Mouse (Mus musculus): ENCODE measurements around the gene Optn.
"Not testable (repeated sequence)": the region's sequence is repeated elsewhere in the genome, so short reads cannot be mapped to it uniquely, and the experiment has no call there.

The Optn gene

DNA sequence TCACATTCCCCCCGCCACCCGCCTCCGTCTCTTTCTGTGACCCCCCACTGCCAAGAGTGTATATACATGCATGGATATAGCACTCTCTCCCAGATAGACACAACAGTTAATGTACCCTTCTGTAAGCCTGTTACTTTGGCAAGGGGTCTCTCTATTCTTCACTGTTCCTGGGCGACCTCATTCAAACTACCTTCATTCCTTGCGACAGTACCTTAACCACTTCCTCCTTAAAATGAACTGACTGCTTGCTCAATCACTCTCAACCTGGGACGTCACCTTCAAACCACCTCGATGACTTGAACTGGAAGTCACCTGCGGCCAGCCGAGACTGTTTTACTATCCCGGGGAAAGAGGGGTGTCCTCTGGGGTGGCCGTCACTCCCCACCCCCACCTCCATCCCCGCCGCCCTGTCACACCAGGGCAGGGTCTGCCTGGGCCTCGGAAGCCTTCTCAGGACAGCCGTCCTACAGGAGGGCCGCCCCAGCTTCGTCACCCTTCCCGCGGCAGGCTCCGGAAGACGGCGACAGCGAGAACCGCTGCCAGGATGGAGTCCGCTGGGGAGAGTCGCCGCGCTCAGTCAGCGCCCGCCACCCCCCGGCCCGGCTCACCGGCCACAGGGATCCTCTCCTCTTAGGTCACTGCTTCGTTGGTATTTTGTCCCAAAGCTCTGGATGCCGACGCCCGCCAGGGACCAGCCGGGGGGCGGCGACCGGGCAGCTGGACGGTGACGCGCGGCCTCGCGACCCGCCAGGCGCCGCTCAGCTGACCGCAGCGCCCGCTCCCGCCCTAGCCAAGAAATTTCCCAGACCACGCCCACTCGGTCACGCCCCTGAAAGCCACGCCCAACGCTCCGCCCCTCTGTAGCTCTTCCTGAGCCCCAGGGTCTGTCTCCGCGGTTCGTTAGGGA is at the start of gene Optn:
TSS of gene Optn (minus strand) at position 753 of the 907 bp plus-strand sequence.
- in situ Hi-C loops (cut with MseI, MboI): no loop called here

DNA sequence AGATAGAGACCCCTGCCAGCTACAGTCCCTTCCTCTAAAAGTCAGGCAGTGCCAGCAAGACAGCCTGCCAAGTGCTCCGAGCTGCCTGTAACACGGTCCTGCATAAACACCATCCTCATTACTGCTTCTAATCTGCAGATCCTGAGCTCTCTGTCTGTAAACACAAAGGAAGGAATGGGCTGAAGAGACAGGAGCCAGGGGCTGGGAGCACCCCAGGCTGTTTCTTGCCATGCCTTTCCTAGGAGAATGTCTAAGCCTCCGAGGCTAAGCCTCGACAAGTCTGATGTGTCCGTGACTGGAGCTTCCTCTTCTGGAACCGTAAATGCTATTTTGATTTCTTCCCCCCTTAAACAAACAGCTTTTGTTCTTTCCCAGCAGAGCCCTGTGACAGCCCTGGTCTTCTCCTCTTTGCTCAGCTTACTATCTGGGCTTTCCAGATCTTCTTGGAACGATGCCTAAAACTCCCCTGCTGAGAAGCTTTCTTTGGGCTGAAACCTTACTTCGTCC is 49.0 kb upstream of the Optn start:
- in situ Hi-C loops (cut with MseI, MboI): no loop called here

DNA sequence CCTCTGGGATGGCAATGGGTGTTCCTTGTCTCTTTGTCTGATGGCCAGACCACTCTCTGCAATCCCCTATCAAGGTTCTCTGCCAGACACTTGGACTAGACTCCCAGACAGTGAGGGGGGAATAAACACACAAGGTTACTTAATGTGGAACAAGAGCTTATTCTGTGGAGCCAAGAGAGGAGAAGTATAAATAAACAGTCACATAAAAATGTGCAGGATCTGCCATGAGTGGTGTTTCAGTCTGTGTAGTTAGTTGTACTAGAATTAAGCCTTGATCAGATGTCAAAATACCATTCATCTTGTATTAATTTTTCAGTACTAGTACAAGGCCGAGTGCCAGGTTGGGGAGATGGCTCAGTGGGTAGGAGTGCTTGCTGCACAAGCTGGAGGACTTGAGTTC is 39.0 kb upstream of the Optn start:
- in situ Hi-C loops (cut with MseI, MboI): no loop called here

DNA sequence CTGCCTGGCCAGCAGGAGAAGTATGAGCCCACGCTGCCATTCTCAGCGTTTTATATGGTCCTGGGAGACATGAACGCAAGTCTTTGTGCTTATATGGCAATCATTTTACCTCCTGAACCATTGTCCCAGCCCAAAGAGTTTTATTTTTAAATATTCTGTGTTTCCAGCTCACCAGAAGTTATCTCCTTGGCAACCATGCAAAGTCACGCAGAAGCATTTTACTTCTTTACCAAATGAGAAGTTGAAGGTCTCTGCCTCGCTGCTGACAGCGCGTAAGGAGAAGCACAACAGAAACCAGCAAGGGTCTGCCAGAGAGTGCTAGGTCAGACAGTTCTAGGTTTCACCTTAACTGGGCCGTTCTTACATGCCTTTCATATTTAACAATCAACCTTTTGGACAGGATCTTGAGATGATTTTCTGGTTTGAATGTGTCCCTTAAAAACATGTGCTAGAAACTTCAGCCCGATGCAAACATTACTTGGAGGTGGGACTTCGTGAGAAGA is 37.9 kb upstream of the Optn start:
- in situ Hi-C loops (cut with MseI, MboI): no loop called here

DNA sequence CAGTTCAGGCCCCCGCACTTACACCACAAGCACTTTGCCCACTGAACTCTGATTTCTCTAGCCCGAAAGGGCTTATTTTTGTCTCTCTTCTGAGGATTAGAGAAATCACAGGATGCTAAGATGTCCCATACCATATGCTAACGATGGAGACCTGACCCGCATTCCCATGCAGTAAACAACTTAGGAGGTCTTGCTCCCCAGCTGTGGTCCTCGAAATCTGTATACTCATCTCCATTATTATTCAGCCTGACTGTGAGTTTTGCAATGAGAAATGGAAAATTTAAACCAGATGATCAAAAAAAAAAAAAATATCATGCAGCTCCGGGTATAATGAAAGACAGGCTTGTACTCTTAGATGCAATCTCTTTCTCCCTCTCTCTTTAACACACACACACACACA is 35.3 kb upstream of the Optn start:
- in situ Hi-C loops (cut with MseI, MboI): loop anchor here (25.0 kb wide), 2 partner anchors 313 to 663 kb away; no protein-coding TSS in a partner anchor

DNA sequence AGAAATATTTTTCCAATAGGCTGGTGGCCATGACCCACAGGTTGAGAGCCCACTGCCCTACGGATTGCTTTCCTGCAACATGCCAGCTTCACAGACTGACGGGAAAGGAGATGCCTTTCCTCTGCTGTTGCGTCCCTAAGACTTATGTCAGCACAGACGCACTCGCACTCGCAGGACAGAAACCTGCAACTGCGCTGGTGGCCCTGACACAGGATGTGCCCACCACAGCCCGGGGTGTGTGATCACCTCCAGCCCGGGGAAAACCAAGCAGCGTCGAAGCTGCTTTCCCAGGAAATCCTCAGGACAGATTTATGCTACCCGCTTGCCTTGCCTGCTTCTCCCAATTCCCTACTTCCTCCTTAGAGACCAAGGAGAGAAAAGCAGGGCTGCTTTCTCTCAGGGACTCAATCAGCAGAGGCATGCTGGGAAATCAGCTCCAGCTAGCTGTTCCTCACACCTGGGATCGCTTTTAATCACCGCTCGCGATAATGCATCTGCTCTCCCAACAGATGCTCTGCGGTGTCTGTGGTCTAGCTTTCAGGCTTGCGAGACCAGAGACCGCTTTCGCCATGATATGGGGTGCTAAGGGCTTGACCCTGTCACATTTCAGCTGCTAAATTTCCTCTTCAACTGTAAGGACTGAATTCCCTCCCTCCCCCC is 34.1 kb upstream of the Optn start:
- in situ Hi-C loops (cut with MseI, MboI): loop anchor here (25.0 kb wide), 2 partner anchors 314 to 664 kb away; no protein-coding TSS in a partner anchor

DNA sequence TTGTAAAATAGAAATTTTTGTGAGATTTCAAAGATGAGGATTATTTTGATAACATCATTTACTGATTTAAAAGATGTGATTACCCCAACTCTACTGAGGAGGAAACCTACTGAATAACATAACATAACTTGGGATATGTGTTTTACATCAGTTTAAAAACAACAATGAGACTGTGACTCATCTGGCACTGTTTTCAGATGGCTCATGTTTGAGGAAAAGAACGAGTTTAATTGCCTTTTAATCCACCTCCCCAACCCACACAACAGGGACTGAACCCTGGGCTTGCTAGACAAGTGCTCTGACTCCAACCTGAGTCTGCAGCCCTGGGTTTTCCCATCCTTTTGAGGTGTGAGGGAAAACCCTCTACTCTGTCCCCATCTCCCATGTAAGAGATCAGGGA is 31.5 kb upstream of the Optn start:
- in situ Hi-C loops (cut with MseI, MboI): loop anchor here (25.0 kb wide), 2 partner anchors 317 to 667 kb away; no protein-coding TSS in a partner anchor

DNA sequence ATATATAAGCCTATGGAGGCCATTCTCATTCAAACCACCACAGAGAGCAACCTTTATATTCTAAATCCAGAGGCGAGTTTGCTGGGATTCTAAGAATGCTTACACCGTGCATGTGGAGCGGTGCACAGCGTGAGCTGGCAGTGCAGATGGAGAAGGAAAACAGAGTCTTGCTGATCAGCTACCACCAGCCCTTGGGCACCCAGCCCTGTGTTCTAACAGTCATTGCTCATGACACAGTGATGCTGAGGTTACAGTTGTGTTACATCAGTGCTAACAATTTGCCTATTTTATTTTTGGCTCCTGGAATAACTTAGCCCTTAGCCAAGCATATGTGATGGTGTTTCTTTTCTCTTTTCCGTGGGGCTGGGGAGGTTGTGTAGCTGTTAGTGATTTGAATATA is 31.0 kb upstream of the Optn start:
- in situ Hi-C loops (cut with MseI, MboI): loop anchor here (25.0 kb wide), 2 partner anchors 317 to 667 kb away; no protein-coding TSS in a partner anchor

DNA sequence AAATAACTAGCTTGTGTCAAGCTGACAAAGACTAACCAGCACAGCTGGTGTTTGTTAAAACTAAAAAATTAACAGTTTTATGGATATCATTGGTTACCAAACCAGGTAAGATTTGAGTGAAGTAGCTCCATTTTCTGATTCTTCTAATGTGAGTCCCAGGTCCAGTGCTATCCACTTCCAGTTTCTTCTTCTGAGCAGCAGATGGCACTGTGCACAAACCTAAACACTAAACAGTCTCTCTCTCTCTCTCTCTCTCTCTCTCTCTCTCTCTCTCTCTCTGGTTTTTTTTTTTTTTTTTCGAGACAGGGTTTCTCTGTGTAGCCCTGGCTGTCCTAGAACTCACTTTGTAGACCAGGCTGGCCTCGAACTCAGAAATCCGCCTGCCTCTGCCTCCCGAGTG is 26.5 kb upstream of the Optn start:
- in situ Hi-C loops (cut with MseI, MboI): loop anchor here (25.0 kb wide), 2 partner anchors 322 to 672 kb away; no protein-coding TSS in a partner anchor

DNA sequence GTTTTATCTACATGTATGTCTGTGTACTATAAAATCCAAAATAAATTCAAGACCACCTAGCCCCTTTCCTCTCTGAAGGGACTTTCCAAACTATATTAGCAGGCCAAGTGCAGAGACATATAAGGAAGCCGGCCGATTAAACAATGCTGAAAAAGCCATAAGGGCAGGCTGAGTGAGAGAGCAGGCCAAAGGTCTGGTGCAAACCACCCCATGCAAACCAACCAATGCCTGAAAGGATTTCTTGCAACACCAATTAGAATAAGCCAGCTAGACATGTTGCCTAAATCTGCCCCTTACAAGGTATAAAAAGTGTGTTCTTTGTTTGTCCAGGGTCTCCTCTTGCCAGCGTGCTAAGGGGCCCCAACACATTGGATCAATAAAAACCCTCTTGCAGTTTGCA is 23.8 kb upstream of the Optn start:
- in situ Hi-C loops (cut with MseI, MboI): loop anchor here (10.0 to 25.0 kb wide), 3 partner anchors 325 to 675 kb away; no protein-coding TSS in a partner anchor

DNA sequence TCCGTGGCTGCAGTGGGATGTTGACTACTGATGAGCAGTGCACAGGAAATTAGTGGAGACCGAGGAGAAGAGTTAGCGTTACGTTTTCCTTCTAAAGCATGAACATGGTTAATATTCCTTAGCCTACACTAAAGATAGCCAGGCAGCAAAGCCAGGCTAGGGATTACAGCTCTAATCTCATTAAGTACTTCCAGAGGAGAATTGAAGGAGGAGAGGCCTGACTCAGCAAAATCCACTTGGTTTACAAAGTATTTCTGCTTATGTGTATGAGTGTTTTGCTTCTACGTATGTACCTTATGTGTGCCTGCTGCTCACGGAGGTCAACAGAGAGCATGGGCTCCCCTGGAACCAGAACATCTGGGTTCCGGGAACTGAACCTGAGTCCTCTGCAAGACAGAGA is 19.9 kb upstream of the Optn start:
- in situ Hi-C loops (cut with MseI, MboI): loop anchor here (10.0 to 25.0 kb wide), 3 partner anchors 329 to 679 kb away; no protein-coding TSS in a partner anchor

DNA sequence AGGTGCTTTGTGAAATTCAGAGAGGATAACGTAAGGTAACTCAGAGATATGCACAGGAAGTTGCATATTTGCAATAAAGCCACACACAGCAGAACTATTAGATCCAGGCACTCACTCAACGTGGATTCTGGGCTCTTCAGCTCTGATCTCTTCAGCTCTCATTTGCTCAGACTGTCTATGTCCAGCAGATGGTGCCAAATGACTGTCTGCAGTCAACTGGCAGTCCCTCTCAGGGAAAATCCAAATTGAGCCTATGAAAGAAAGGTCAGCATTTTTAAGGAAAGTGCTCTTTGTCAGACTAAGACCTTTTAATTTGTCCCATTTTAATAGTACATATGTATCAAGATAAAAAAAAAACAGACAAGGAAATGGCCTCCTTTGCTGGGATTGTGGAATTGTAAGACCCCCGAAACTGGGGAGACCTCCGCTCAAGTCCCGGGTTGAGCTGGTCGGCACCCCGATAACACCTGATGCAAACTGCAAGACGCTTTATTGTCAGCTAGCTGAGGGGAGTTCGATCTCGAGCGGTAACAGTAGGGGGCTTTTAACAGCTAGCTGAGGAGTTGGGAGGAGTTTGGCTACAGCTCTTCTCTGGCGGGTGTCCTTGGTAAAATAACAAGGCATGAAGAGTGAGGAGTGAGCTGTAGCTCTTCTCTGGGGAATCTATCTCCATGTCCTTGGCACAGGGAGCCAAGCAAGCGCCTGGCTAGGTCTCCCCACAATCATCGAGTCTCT is 16.4 kb upstream of the Optn start:
- in situ Hi-C loops (cut with MseI, MboI): loop anchor here (10.0 to 25.0 kb wide), 3 partner anchors 332 to 682 kb away; no protein-coding TSS in a partner anchor

DNA sequence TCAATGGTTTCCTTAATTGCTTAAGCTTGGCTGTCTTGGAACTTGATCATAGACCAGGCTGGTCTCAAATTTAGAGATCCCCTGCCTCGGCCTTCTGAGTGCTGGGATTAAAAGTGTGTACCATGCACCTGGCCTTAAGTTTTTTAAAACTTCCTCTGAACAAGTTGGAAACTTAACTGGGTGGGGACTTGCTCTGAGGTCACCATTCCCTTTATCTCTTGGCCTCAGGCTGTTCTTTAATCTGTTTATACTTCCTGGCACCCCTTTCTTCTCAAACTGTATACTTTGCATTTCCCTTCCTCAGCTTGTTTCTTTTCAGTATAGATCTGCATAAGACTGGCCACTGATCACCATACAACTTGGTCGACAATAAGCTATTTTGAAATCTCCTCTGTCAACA is 14.1 kb upstream of the Optn start:
- in situ Hi-C loops (cut with MseI, MboI): loop anchor here (25.0 kb wide), 2 partner anchors 334 to 684 kb away; no protein-coding TSS in a partner anchor

DNA sequence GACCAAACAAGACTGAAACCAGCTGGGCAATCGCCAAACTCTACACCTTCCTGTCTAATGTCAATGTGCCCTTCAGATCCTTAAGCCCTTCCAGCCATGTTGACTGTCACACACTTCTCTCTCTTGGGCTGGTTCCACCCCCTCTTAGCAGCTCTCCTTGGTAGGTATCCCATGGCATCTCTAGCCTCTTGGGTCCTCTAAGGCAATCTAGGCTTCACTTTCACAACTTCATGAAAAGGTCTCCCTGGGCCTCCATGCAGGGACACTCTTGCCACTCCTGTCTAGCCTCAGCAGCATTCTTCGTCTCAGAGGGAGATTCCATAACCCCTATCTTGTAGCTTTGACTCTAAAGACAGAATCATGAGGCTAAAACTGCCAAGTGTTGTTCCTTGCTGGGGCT is 13.6 kb upstream of the Optn start:
- in situ Hi-C loops (cut with MseI, MboI): loop anchor here (25.0 kb wide), 2 partner anchors 335 to 685 kb away; no protein-coding TSS in a partner anchor

DNA sequence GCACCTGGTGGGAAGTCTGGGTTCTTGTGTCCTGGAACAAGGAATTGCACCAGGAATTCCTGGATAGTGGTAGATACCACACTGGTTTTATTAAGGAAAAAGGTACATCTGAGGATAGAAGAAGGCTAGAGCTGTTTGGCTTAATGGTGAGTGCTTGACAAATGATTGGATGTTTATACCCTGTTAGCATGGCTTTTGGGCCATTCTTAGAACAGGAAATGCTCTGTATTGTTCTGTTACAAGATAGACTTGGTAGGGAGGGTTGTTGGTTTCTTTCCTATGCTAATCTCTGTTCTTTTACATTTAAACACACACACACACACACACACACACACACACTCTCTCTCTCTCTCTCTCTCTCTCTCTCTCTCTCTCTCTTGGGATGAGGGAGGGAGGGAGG is 12.0 kb upstream of the Optn start:
- in situ Hi-C loops (cut with MseI, MboI): loop anchor here (25.0 kb wide), 2 partner anchors 336 to 686 kb away; no protein-coding TSS in a partner anchor

DNA sequence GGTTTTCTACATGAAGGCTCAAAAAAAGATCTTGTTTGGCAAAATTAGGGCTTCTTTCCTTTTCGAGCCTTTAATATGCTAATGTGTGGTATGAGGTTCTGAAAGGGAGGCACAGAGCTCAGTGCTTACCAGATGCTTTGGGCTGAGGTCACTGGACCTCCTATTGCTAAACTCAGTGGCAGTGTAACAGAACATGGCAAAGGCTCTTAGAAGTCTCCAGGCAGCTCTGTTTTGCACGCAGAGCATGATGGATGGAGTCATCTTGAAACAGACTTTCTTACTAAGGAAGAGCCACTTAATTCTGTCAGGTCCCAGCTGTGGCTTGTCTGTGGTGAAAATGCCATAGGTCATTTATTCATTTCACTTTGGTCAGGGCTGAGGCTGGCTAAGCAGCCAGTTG is 11.6 kb upstream of the Optn start:
- in situ Hi-C loops (cut with MseI, MboI): loop anchor here (25.0 kb wide), 2 partner anchors 337 to 687 kb away; no protein-coding TSS in a partner anchor

DNA sequence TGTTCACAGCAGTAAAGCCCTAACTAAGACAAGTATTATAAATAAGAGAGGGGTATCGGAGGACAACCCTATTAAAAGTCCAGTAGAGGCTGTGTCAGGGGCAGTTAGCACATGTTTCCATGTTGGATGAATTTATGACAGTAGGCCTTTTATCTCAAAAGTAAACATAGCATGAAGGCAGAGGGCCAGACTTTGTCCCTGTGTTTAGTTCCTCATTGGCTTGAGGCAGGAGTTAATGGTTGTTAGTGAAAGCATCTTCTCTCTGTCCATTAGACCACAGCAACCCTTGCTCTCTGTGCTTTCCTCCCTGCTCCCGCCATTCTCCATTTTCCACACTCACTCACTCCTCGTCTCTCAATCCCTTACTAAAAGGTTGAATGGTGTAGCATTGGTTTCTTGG is 9.9 kb upstream of the Optn start:
- in situ Hi-C loops (cut with MseI, MboI): no loop called here

DNA sequence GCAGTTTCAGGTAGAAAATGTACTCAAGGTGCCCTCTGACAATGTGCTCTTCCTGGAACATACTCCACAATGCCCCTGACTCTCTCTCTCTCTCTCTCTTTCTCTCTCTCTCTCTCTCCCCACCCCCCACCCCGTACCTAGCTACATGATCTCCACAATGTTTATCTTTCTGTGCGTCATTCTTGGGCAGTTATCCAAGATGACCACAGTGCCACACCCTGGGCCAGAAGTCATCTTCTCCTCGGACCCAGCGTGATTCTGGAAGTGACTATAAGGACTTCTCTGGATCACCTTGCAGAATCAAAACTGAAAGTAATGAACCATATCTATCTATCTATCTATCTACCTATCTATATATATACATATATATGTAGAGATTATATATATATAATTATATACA is 4.1 kb upstream of the Optn start:
- in situ Hi-C loops (cut with MseI, MboI): no loop called here

DNA sequence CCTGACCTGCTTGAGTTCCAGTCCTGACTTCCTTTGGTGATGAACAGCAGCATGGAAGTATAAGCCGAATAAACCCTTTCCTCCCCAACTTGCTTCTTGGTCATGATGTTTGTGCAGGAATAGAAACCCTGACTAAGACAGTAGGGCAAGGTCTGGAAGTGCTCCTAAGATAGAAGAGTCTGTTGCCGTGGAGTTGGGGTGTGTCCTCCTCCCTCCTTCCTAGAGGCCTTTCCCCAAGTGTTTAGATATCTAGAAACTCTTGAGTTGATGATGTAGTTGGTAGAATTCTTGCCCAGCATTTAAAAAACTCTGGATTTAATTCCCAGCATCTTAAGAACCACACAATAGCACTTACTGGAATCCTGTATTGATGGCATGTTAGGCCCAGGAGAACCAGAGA is 3.4 kb upstream of the Optn start:
- in situ Hi-C loops (cut with MseI, MboI): not testable (repeated sequence)

DNA sequence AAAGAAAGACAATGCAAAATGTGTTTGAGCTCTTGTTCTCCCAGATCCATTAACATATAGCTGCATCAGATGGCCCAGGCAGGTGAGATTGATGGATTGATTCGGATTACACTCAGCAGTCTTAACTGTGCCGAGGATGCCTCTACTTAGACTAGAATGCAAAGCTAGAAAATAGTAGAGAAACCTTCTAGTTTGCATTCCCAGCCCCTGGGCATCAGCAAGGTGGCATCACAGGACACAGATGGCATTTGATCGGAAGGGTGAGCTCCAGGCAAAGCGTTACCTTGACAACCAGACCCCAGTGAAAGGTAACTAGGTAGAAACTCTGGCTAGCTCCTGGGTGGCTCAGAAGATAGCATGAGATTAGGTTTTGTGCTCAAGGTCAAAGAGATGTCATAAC is 396 bp upstream of the Optn start:
- in situ Hi-C loops (cut with MseI, MboI): no loop called here

All from mouse trophoblast stem cell (cell line).